Mouse (Mus musculus): ENCODE data around the gene Sdk1. TPM values are rescaled to one million over a fixed set of nuclear protein-coding genes. Genes with fewer than 3 reads are reported as not detected.

Sdk1 gene
- polyA plus RNA-seq, 1 experiment from 2014 or later, result 0.21 TPM

- Histone ChIP-seq H3K4me3 (replicated peaks) (no peak overlapping the region), H3K9me3 (replicated peaks) (no peaks in the 10 kb centered on the region), H3K4me2 (no peak overlapping the region), H3K9ac (no peak overlapping the region), H3K27ac (replicated peaks) (no peak overlapping the region), H3K4me1 (replicated peaks) (no peaks in the 10 kb centered on the region), H3K36me3 (replicated peaks) (no peaks in the 10 kb centered on the region), H3K27me3 (no peaks in the 10 kb centered on the region)
- WGBS (ENCODE audit: insufficient replicate concordance), result 53% methylated on average over 5 of the region's 5 CpGs
- no peak for ATAC-seq (ENCODE audit: insufficient read depth)
Observed at GRCm38 (mm10) chr5:141564197-141564596, 322.9 kb downstream of the Sdk1 start.

GRCm38 (mm10) chr5:141568106-141568505 is 326.8 kb downstream of the Sdk1 start:
- H3K4me2 ChIP-seq, result no peak overlapping the region
- no peak overlapping the region for H3K4me3 ChIP-seq (replicated peaks)
- no peak for ATAC-seq (ENCODE audit: insufficient read depth)
- H3K36me3 ChIP-seq (replicated peaks), result no peaks in the 10 kb centered on the region
- no peak overlapping the region for H3K9ac ChIP-seq
- whole genome bisulfite sequencing (ENCODE audit: insufficient replicate concordance), result 62% methylated on average over 2 of the region's 2 CpGs
- no peak overlapping the region for H3K27ac ChIP-seq (replicated peaks)
- H3K27me3 ChIP-seq, result no peaks in the 10 kb centered on the region
- no peaks in the 10 kb centered on the region for H3K9me3 ChIP-seq (replicated peaks)
- no peaks in the 10 kb centered on the region for H3K4me1 ChIP-seq (replicated peaks)

GRCm38 (mm10) chr5:141570442-141570841 is 329.2 kb downstream of the Sdk1 start:
- no peaks in the 10 kb centered on the region for H3K4me1 ChIP-seq (replicated peaks)
- no peaks in the 10 kb centered on the region for H3K27me3 ChIP-seq
- no peak overlapping the region for H3K4me2 ChIP-seq
- no peaks in the 10 kb centered on the region for H3K9me3 ChIP-seq (replicated peaks)
- H3K4me3 ChIP-seq (replicated peaks), result no peak overlapping the region
- no peak for ATAC-seq (ENCODE audit: insufficient read depth)
- H3K36me3 ChIP-seq (replicated peaks), result no peaks in the 10 kb centered on the region
- WGBS (ENCODE audit: insufficient replicate concordance), result 58% methylated on average over 6 of the region's 6 CpGs
- H3K9ac ChIP-seq, result no peak overlapping the region
- H3K27ac ChIP-seq (replicated peaks), result no peak overlapping the region

DNA sequence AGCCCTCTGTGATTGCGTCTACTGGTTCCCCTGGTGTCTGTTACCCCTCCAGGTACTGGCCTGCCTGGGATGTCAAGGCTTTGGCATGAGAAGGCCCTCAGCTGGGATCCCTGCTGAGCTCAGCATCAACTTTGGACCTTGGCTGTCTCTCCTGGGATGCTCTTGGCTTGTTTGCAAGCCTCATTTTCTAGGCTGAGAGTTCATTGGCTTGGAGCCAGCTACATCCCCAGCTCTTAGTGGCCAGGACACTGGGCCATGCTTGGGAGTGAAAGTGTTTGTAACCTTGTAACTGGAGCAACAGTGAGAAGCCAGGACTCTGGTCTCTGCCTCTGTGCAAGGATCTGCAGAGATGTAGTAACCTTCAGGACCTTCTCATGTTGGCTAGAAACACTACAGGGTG is 333.0 kb downstream of the Sdk1 start:
- Histone ChIP-seq H3K36me3 (replicated peaks) (no peaks in the 10 kb centered on the region), H3K9me3 (replicated peaks) (no peaks in the 10 kb centered on the region)
- no peak for ATAC-seq (ENCODE audit: insufficient read depth)

GRCm38 (mm10) chr5:141591246-141591645 is 350.0 kb downstream of the Sdk1 start:
- Histone ChIP-seq H3K4me1 (replicated peaks) (no peaks in the 10 kb centered on the region), H3K4me3 (replicated peaks) (no peak overlapping the region)

More for the DNA sequence above, 333.0 kb downstream of the Sdk1 start:
- WGBS (ENCODE audit: insufficient replicate concordance), result 63% methylated on average over 1 of the region's 1 CpGs
- Histone ChIP-seq H3K27me3 (no peaks in the 10 kb centered on the region), H3K4me1 (replicated peaks) (no peaks in the 10 kb centered on the region), H3K4me3 (replicated peaks) (no peak overlapping the region), H3K27ac (replicated peaks) (no peak overlapping the region), H3K9ac (no peak overlapping the region), H3K4me2 (no peak overlapping the region)

DNA sequence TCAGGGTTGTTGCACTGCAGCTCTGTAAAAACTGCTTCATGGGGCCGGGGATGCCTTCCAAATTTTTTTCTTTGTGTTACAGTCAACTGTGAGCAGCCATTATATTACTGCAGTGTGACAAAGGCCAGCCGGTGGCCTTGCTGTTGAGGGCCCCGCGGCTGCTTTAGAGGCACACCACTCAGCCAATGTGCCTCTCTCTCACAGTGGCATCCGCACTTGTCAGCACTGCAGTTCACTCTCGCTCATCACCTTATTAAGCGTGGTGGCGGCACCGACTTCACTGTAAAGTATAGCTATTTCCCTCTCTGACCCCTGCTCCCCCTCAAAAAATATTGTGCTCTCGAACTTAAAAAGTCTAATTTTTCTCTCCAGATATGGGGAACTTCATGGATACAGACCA is 371.4 kb downstream of the Sdk1 start:
- ATAC-seq (ENCODE audit: insufficient read depth), result no peak
- Histone ChIP-seq H3K27me3 (no peaks in the 10 kb centered on the region), H3K9ac (no peak overlapping the region), H3K4me1 (replicated peaks) (no peaks in the 10 kb centered on the region), H3K9me3 (replicated peaks) (no peaks in the 10 kb centered on the region), H3K27ac (replicated peaks) (no peak overlapping the region), H3K4me3 (replicated peaks) (no peak overlapping the region), H3K36me3 (replicated peaks) (no peaks in the 10 kb centered on the region), H3K4me2 (no peak overlapping the region)
- WGBS (ENCODE audit: insufficient replicate concordance), result 68% methylated on average over 10 of the region's 10 CpGs

More at GRCm38 (mm10) chr5:141591246-141591645, 350.0 kb downstream of the Sdk1 start:
- no peaks in the 10 kb centered on the region for H3K36me3 ChIP-seq (replicated peaks)
- no peaks in the 10 kb centered on the region for H3K27me3 ChIP-seq
- 63% methylated on average over 5 of the region's 5 CpGs for WGBS (ENCODE audit: insufficient replicate concordance)
- no peak for ATAC-seq (ENCODE audit: insufficient read depth)
- no peaks in the 10 kb centered on the region for H3K9me3 ChIP-seq (replicated peaks)
- no peak overlapping the region for H3K27ac ChIP-seq (replicated peaks)
- H3K4me2 ChIP-seq, result no peak overlapping the region
- no peak overlapping the region for H3K9ac ChIP-seq

DNA sequence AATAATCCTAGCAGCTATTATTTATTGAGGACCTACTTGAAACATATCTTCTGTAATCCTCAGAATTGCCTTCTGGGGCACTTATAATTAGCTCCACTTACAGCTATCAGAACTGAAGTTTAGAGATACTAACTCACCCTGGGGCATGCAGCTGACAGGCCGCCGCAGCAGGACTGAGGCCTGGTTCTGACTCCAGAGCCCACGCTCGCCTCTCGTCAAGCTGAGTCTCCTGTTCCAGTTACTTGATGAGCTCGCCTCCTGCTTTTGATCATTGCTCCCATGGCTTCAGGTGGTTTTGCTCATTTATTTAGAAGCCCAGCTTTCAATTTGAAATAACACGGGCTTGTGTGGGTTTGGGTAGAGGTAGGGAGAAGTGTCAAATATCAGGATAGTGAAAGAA is 374.5 kb downstream of the Sdk1 start:
- no peak overlapping the region for H3K9ac ChIP-seq
- WGBS (ENCODE audit: insufficient replicate concordance), result 72% methylated on average over 7 of the region's 7 CpGs
- H3K4me1 ChIP-seq (replicated peaks), result no peaks in the 10 kb centered on the region

GRCm38 (mm10) chr5:141617660-141618059 is 376.4 kb downstream of the Sdk1 start:
- 55% methylated on average over 6 of the region's 6 CpGs for WGBS (ENCODE audit: insufficient replicate concordance)
- no peak overlapping the region for H3K4me2 ChIP-seq
- no peaks in the 10 kb centered on the region for H3K36me3 ChIP-seq (replicated peaks)
- no peaks in the 10 kb centered on the region for H3K4me1 ChIP-seq (replicated peaks)
- H3K27ac ChIP-seq (replicated peaks), result no peak overlapping the region
- no peak overlapping the region for H3K9ac ChIP-seq
- no peaks in the 10 kb centered on the region for H3K27me3 ChIP-seq
- ATAC-seq (ENCODE audit: insufficient read depth), result no peak
- H3K4me3 ChIP-seq (replicated peaks), result no peak overlapping the region
- H3K9me3 ChIP-seq (replicated peaks), result no peaks in the 10 kb centered on the region

More for the DNA sequence above, 374.5 kb downstream of the Sdk1 start:
- Histone ChIP-seq H3K4me2 (no peak overlapping the region), H3K9me3 (replicated peaks) (no peaks in the 10 kb centered on the region), H3K27ac (replicated peaks) (no peak overlapping the region), H3K36me3 (replicated peaks) (no peaks in the 10 kb centered on the region), H3K4me3 (replicated peaks) (no peak overlapping the region), H3K27me3 (no peaks in the 10 kb centered on the region)
- ATAC-seq (ENCODE audit: insufficient read depth), result no peak

DNA sequence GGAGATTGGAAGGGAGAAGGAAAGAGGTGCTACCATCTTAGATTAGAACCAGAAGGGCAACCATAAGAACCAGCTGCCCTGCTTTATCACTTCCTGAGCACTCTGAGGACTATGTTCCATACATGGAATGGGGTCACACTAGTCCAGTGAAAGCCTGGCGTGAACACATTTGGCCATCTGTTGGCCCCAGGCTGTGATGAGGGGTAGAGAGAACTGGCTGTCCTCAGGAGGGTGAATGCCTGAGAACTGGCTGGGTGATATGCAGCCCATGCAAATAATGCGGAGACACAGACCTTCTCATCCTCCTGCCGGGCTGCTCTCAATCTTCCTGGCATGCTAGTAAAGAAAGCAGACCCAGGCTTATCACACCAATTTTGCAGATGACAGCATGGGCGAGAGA is 384.1 kb downstream of the Sdk1 start:
- no peaks in the 10 kb centered on the region for H3K9me3 ChIP-seq (replicated peaks)
- no peaks in the 10 kb centered on the region for H3K36me3 ChIP-seq (replicated peaks)
- no peak overlapping the region for H3K27ac ChIP-seq (replicated peaks)
- no peak overlapping the region for H3K4me3 ChIP-seq (replicated peaks)
- no peaks in the 10 kb centered on the region for H3K4me1 ChIP-seq (replicated peaks)
- no peaks in the 10 kb centered on the region for H3K27me3 ChIP-seq
- H3K9ac ChIP-seq, result no peak overlapping the region
- ATAC-seq (ENCODE audit: insufficient read depth), result no peak
- no peak overlapping the region for H3K4me2 ChIP-seq
- WGBS (ENCODE audit: insufficient replicate concordance), result 71% methylated on average over 4 of the region's 4 CpGs

DNA sequence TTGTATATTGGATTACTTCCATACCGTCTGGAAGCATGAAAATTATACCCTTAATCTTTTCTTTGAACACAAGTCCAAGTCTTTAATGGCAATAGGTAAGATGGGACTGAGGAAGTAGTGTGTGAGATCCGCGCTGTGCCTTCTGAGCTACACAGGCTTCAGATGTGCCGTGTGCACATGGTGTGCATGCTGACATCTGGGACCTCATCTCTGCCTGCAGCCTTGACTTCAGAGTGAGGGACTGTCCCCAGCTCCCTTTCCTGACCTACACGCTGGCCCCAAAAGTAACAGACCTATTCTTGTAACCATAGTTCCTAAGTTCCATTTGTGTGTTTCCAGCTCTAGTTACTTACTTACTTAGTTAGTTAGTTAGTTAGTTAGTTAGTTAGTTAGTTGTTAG is 390.4 kb downstream of the Sdk1 start:
- Histone ChIP-seq H3K4me3 (replicated peaks) (no peak overlapping the region), H3K27ac (replicated peaks) (no peak overlapping the region), H3K36me3 (replicated peaks) (no peaks in the 10 kb centered on the region), H3K9ac (no peak overlapping the region), H3K4me2 (no peak overlapping the region), H3K4me1 (replicated peaks) (no peaks in the 10 kb centered on the region), H3K9me3 (replicated peaks) (no peaks in the 10 kb centered on the region), H3K27me3 (no peaks in the 10 kb centered on the region)
- ATAC-seq (ENCODE audit: insufficient read depth), result no peak
- WGBS (ENCODE audit: insufficient replicate concordance), result 70% methylated on average over 5 of the region's 5 CpGs

- H3K27me3 ChIP-seq, result no peaks in the 10 kb centered on the region
- 41% methylated on average over 4 of the region's 4 CpGs for WGBS (ENCODE audit: insufficient replicate concordance)
- no peak overlapping the region for H3K27ac ChIP-seq (replicated peaks)
- no peaks in the 10 kb centered on the region for H3K36me3 ChIP-seq (replicated peaks)
- H3K9ac ChIP-seq, result no peak overlapping the region
- H3K4me3 ChIP-seq (replicated peaks), result no peak overlapping the region
- H3K4me2 ChIP-seq, result no peak overlapping the region
- no peaks in the 10 kb centered on the region for H3K9me3 ChIP-seq (replicated peaks)
- ATAC-seq (ENCODE audit: insufficient read depth), result no peak
- no peaks in the 10 kb centered on the region for H3K4me1 ChIP-seq (replicated peaks)
Observed at GRCm38 (mm10) chr5:141633271-141633670, 392.0 kb downstream of the Sdk1 start.

- ATAC-seq (ENCODE audit: insufficient read depth), result no peak
- Histone ChIP-seq H3K27me3 (no peaks in the 10 kb centered on the region), H3K27ac (replicated peaks) (no peak overlapping the region), H3K36me3 (replicated peaks) (no peaks in the 10 kb centered on the region), H3K4me2 (no peak overlapping the region), H3K9ac (no peak overlapping the region), H3K4me1 (replicated peaks) (no peaks in the 10 kb centered on the region), H3K9me3 (replicated peaks) (no peaks in the 10 kb centered on the region), H3K4me3 (replicated peaks) (no peak overlapping the region)
- WGBS (ENCODE audit: insufficient replicate concordance), result 79% methylated on average over 11 of the region's 11 CpGs
Observed at GRCm38 (mm10) chr5:141636406-141636805, 395.1 kb downstream of the Sdk1 start.

Measured in liver, embryonic 15.5 days (tissue).